Mouse (Mus musculus) megakaryocyte, adult 5-6 weeks (primary cell): ENCODE measurements around the gene Akr1cl. TPM values are rescaled to one million over a fixed set of nuclear protein-coding genes. Genes with fewer than 3 reads are reported as not detected.
A peak's percentile ranks its signal among the peaks of the same experiment; 100 is the strongest.
"Not testable (repeated sequence)": the region's sequence is repeated elsewhere in the genome, so short reads cannot be mapped to it uniquely, and the experiment has no call there.

ENCODE experiments used
- ATAC-seq: 2 replicates; pipeline ENCODE4 v1.8.0; 2016; ENCODE audit warnings: mild to moderate bottlenecking, inconsistent platforms; ENCODE audit not compliant: poor library complexity, severe bottlenecking
- total RNA-seq, 2 experiments: library from RNA; stranded (forward) in 1 of 2; stranded (reverse) in 1 of 2; fragments of 153-499, 151-499 nt in 1 of 2; fragments of 221-1000, 200-1000 nt in 1 of 2; gene quantifications; 2 replicates each; pipeline versions ENCODE4 v1.2.3 to v1.2.4; 2015 to 2017

Gene Akr1cl
- total RNA-seq (2015) (not detected in 2 replicates), total RNA-seq (2017) (not detected in 2 replicates)

DNA sequence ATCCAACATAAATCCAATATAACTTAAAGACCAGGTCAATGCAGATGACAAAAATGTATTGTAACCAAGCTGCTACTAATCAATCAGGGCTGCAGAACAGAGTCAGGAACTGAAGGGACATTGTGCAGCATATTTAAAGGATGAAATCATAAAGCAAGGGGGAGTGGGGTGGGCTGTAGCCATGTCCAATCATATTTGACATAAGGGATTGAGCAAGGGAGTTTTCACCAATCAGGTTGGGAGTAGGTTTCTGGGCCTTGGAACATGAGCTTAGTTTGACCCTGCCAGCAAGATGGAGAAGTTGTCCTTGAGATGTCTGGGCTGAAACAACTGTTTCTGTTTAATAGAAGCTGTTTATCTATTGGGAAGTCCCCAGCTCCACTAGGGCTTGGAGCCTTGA, at the start of gene Akr1cl:
Gene Akr1cl, minus strand, starts transcription at position 119 of the 400 bp plus-strand sequence.
- ATAC-seq: no peak

DNA sequence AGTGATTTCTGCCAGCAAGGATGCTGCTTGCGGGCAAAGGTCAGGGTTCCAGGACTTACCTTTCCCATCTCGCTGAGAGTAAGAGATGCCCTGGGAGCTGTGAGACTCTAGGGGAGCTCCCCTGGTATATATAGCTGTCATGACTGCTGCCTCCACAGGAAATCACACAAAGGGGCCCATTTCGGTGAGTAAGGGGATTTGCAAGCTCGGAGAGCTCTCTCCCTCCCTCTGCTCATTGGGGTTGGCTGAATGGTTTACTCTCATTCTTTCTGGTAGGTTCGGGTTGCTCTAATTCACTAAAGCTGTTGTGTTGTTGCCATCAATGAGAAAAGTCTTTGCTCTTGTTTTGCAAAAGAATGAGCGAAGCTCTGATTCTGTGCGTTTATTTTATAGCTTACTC, 49.6 kb upstream of the Akr1cl start, which contains the start of gene Crygb:
Gene Crygb, minus strand, starts transcription at position 101 of the 400 bp plus-strand sequence.
- ATAC-seq: no peak

- ATAC-seq: no peak
Observed at GRCm38 (mm10) chr1:65075607-65076006, 43.0 kb upstream of the Akr1cl start.

DNA sequence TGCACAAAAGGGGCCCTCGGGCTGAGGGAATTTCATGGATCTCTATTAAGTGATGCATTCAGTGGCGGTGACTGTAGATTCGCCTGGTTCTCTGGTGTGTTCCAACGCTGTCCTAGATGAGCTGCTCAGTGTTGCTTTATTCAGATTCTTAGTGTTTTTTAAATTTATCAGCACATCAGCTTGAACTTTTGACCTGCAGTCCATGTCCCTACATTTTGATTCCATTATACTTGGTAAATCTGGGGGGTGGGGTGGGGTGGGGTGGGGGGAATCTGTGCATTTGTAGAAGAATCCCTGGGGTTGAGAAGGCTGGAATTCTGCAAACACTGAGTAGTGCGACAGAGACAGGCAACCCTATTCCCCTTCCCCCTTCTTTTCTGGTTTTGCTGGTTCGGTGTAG, 41.0 kb upstream of the Akr1cl start, which contains the start of gene Crygc:
Gene Crygc, minus strand, starts transcription at position 101 of the 400 bp plus-strand sequence.
- no peak for ATAC-seq

- ATAC-seq: no peak
Observed at GRCm38 (mm10) chr1:65067842-65068241, 35.3 kb upstream of the Akr1cl start.

DNA sequence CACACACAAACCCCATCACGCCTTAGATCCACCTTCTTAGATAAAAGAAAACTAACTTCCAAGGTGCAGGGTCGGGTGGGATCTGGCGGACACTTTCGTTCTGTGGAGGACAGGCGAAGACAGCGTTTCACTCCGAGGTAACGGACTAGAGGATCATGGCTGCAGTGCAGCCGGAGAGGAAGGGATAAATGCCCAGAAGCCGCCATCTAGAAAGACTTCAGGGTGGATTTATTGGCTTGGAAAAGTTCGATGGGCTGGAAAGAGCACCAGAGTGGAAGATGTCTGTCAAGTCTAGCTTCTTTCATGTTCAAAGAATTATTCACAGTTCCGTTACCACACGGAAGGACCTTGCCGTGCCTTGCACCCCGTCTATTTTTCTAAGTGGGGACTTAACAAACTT, 31.6 kb upstream of the Akr1cl start:
- ATAC-seq: no peak

GRCm38 (mm10) chr1:65063352-65063751, 30.8 kb upstream of the Akr1cl start, which contains the start of gene Crygd:
Gene Crygd, minus strand, starts transcription at chr1:65063452.
- no peak for ATAC-seq

GRCm38 (mm10) chr1:65052140-65052539, 19.6 kb upstream of the Akr1cl start:
- ATAC-seq: no peak

- ATAC-seq: no peak
Observed at GRCm38 (mm10) chr1:65051696-65052095, 19.1 kb upstream of the Akr1cl start.

- not testable (repeated sequence) for ATAC-seq
Observed at GRCm38 (mm10) chr1:65050952-65051351, 18.4 kb upstream of the Akr1cl start, which contains the start of gene Cryge. Gene Cryge, minus strand, starts transcription at chr1:65051149.

DNA sequence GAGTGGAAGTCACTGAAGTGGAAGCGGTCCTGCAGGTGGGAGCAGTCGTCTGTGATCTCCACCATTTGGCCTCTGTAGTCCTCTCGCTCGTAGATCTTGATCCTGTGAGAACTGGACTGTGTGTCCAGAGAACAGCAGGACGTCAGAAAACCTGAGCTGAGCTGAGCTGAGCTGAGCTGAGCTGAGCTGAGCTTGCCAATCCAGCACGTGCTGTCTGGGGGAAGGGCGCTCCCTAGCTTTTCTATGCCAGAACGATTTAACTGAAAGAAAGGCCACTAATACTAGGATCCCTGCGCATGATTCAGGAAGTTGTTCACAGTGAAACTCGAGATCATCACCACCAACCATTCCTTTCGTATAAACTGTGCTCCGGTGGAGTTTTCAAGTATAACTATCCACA, 16.2 kb upstream of the Akr1cl start:
- no peak for ATAC-seq

- peak; percentile 67 for ATAC-seq
Observed at GRCm38 (mm10) chr1:65046401-65047109, 14.0 kb upstream of the Akr1cl start.

- no peak for ATAC-seq
Observed at GRCm38 (mm10) chr1:65043433-65043832, 10.9 kb upstream of the Akr1cl start.

DNA sequence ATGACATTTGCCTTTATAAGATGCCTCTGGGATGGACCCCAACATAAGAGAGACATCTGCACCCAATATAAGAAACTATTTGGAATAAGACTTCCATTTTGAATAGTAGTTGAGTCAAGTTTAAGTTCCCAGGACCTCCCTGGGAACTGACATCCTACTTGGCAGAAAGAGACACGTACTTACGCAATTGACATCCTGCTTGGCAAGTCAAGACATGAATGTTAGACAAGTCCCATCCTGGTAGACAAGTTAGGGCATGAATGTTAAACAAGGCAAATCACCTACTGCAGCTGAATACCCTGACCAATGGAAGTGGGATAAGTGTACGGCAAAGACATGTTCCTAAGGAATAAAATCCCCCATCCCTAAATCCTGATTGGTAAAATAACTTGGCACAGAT, 9.3 kb upstream of the Akr1cl start:
- ATAC-seq: no peak

DNA sequence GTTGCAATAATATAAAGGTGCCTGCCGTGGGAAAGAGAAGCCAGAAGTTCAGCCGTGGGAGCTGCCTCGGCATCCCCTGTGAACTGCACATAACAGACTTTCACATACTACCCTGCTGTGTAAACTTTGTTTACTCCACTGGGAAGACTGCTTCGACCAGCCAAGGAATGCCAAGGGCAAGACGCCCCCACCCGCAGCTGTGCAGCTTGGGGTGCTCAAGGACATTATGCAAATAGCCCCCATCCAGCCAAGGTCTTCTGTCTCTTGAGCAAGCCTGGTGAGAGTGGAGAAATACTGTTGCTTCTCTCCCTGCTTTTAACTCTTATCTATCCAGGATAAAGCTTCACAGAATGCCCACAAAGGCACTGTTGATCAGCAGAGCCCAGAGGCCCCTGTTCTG, 8.2 kb upstream of the Akr1cl start:
- no peak for ATAC-seq

DNA sequence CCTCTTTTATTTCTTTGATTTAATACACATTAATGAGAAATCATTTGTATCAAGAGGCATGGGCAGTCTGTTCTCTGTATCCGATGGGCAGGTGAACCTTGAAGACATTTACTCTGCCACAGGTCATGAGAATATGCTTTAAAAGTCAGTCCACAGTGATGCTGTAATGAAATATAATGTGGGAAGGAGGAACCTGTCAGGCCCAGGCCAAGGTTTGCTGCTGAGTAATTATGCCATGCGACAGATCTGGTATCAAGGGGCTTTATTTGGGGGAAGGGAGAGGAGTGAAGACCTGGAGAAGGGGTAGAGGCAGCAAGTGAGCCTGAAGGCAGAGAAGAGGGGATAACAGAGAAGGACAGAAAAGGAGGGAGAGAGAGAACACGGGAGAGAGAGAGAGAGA, 7.1 kb upstream of the Akr1cl start:
- no peak for ATAC-seq

GRCm38 (mm10) chr1:65037542-65037941, 5.0 kb upstream of the Akr1cl start:
- no peak for ATAC-seq

GRCm38 (mm10) chr1:65035513-65035912, 3.0 kb upstream of the Akr1cl start:
- no peak for ATAC-seq

DNA sequence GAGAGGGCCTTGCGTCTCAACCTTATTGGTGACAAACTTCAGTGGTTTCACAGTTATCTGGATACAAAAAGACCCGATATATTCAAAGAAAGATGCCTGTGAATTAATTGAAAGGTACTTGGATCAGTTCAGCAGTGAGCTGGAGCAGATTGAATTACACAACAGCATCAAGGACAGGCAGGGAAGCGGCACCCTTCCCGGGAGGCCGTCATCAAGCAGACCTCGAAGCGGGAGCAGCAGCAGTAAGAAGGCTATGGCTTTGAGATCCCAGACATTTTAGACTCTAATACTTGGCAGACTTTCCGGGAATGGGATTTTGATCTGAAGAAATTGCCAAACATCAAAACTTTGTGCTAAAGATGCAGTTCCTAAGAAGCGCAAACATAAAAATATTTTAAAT, 4.4 kb downstream of the Akr1cl start:
- ATAC-seq: no peak

DNA sequence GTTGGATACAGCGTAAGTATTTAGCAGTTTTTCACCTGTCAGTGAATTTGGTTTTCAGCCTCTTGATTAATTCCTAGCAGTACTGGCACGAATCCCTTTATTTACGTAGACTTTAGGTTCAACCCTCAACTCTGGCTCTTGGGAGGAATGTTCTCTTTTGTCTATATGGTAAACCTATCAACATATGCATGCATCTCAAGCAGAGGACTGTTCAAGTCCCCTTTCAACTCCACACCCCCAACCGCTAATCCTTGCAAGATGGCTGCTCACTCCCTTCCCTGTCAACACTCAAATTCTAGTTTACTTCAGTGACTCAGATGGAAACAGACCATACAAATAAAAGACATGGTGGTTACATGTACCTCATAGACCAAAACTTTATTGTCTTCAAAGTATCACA, 19.8 kb downstream of the Akr1cl start:
- no peak for ATAC-seq

- peak; percentile 91 for ATAC-seq
Observed at GRCm38 (mm10) chr1:65010153-65010552, 22.4 kb downstream of the Akr1cl start.

DNA sequence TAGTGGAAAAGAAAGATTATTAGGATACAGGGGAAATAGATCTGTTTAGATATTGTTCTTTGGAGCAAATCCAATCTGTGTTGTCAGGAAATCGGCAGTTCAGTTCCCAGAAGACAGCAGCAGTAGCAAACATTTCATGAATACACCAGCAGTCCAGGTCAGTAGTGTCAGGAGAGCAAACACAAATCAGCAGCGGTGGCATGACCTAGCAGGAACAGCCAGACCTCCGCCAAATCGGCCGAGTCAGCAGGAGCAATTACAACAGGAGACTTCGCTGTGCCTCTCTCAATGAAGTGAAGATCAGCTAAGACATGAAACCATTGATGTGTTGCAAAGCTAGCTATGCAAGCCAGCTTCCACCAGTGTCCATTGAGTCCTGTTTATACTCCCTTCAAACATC, 27.0 kb downstream of the Akr1cl start:
- no peak for ATAC-seq

GRCm38 (mm10) chr1:65004526-65004925, 28.0 kb downstream of the Akr1cl start:
- ATAC-seq: no peak
